Mouse (Mus musculus) bone marrow macrophage, adult 2 months (primary cell): ENCODE data around the gene Cmtr1.

Source experiments
- CTCF ChIP-seq: IDR thresholded peaks from 2 replicates; pipeline ENCODE4 v1.5.1; 2012; ENCODE audit warnings: low read depth, mild to moderate bottlenecking, low read length, moderate library complexity
- POLR2A ChIP-seq: IDR thresholded peaks from 2 replicates; pipeline ENCODE4 v1.6.1; 2012; ENCODE audit warnings: mild to moderate bottlenecking, low read depth, low read length, borderline replicate concordance

- TF ChIP-seq POLR2A (no peak), CTCF (no peak)
Measured at GRCm38 (mm10) chr17:29730510-29731265, 70.3 kb downstream of the Cmtr1 start.
